Mouse (Mus musculus) telencephalon, adult 2 months (tissue): Measurements from ENCODE around the gene Acss2.
A peak's percentile ranks its signal among the peaks of the same experiment; 100 is the strongest.

Experiments
- DNase-seq: peaks from one replicate; pipeline ENCODE4 v3.0.0-alpha.2; 2011; ENCODE audit warnings: low read depth, low spot score

Acss2 gene

DNA sequence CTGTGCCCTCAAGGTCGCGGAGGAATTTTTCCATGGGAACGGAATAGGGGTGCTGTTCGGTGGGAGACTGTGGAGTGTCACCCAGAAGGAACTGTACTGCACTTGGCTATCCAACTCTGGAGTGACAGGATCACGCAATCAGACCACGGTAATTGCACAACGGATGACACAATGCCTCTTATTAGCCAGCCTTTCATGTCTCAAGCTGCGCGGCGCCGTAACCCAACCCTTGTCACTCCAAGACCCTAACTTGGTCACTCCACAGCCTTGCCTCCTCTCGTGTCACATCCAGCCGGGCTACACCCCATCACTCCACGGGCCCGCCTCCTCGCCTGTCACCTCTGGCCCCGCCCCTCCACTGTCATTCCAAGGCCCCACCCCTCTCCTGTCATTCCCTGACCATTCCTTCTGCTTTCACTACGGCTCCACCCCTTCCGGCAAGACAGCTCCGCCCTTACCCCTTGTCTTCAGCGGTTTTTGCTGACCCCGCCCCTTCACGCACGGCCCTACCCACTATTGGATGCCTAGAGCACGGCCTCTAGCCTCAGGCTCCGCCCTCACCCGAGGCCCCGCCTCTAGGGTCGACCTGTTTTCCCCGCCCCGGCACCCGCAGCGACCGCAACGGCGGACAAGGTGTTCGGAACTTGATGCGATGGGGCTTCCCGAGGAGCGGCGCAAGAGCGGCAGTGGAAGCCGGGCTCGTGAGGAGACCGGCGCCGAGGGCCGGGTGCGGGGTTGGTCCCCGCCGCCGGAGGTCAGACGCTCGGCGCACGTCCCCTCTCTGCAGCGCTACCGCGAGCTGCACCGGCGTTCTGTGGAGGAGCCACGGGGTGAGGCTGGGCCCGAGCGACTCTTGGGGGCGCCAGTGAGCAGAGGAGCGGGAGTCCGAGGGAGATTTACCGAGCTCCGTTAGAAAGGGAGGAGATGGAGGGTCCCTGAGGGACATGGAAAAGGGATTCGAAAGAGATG is at the start of gene Acss2, which contains the start of gene Ggt7:
Gene Acss2 (plus strand): TSS at position 494 of the 969 bp plus-strand sequence.
Gene Ggt7 (minus strand): TSS at position 783 of the 969 bp plus-strand sequence.
- DNase-seq: peak; percentile 98

DNA sequence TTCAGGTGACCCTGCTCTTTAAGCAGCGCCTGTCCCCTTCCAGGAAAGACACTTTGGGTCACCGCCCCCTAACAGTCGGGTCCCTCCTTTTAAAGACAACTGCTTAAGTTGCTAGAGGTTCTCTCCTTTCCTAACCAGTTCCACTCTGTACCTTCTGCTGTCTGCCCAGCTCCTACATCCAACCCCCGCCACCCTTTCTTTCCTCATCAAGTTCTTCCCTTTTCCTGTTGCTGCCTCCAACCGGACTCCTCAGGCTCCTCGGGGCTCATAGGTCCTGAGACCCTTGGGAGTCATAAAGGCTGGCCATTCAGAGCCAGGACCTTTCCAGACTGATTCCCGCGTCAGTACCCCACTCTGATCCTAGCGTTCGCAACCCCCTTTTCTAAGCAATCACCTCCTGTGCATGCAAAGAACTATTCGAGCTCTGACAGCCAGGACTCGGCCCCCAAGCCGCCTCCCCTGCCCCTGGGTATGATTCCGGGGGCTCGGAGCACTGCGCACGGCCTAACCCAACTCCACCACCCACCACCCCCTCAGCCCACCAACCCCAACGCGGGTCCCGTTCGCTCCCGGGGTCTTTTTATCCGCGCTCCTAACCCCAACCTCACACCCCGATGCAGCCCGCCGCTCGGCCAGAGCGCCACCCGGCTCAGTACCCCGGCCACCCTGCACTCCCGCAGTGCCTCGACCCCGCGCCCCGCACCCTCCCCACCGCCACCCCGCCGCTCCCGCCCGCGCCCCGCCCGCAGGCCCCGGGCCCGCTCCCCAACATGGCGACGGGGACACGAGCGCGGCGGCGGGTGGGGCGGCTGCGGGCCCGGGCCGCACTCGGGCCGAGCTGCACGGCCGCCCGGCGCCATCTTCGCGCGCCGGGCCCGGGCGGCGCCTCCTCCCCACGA is 44.8 kb upstream of the Acss2 start:
- DNase-seq: peak; percentile 27

DNA sequence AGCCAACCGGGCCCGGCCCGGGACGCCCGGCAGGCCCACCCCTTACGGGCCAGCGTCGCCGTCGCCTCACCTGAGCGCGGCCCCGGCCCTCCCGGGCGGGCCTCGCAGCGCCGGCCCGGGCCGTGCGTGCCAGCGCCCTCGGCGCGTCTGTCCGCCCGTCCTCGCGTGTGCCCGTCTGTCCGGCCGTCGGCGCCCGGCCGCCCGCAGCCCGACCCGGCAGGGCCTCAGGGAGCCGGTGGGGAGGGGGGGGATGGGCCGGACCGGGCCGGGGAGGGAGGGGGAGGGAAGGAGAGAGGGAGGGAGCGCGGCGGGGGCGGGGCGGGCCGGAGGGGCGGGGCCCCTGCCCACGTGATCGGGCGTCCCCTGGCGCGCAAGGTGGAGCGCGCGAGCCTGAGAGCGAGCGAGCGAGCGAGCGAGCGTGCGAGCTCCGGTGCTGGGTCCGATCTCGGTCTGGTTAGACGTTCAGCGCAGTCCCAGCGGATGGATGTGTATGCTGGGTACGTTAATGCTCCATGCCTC is 44.1 kb upstream of the Acss2 start, which contains the start of gene Ncoa6:
Gene Ncoa6 (minus strand): TSS at position 325 of the 519 bp plus-strand sequence.
- peak; percentile 49 for DNase-seq

DNA sequence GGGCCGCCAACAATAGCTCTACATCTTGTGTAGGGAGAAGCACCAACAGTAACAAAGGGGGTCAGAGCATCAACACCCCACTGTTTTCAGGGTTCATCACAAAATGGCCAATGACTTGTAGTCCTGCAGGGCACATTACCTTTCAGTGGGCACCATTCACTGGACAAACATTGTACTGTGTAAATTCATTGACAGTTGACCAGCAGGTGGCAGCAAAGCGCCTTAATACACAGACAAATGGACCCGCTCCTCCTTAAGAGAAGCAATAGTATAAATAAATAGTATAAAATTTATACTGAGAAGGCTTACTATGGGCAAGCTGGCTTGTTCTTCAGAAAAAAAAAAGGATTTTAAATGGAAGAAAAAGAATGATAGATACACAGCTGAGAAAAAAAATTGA is 35.7 kb upstream of the Acss2 start:
- DNase-seq: peak; percentile 38

DNA sequence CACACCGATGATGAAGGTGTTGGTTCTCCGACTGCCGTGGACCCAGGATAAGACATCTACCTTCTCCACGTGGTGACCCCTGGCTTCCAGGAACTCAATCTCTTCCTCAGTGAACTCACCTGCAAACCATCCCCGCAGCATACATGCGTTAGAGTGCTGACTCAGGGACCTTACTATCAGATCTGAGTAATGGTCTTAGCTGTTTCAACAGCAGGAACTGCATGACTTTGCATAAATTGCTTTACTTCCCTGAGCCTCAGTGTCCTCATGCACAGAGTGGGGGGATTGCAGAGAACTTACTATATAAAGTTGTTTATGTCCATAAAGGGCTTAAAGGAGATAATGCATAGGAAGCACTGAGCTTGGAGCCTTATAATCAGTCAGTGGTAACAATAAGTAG is 26.8 kb upstream of the Acss2 start:
- no peak for DNase-seq

DNA sequence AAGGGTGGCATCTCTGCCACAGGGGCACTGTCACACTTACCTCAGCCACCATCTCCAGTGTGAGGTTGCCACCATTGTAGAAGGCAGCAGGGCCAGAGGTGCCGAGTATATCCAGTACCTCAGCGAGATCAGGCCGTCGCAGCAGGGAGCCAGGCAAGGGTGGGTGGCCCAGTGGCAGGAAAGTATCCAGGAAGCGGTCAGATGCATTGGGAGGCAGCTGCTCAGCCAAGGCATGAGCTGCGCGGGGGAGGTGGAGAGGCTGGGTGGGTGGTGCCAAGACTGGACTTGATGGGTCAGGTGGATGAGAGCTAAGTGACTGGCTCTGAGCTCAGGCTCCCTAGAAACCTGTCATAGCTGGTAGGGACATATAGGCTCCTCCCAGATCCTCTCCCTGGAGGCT is 15.2 kb upstream of the Acss2 start:
- DNase-seq: no peak

DNA sequence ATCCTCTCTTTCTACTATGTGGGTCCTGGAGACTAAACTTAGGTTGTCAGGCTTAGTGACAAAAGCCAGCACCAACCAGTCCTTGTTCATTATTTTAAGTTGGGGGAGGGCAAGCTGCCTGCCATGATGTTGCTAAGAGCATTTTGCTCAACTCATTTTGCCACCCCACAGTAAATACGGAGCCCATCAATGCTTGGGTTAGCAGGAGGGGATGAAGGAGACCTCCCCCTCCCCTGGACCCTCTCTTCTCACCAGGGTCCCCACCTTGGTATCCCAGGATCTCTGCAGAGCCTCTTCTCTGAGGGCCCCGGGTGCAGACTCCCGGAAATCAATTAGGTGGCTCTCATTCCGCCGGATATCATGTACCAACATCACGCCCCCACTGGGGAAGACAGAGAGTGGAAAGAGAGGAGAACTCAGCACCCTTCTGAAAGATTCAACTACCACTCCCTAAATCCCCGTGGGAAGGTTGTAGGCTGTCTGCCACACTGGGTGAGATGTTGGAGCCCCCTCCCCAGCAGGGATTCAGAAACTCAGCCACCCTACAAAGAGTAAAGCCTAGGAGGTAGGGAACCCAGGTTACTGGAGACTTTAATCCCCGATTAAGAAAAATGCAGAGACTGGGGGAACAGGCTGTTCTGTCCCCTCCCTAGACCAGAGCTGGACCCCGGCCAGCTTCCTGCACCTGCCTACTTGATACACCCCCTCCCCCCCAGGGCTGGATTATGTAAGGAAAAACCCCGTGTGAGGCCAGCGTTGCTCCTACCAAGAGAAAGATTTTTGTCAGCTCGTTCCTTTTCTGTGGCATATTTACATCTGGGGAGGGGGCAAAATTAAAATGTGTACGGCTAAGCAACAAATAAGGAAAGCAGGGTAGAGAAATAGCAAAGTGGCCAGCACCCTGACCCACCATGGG is 13.1 kb upstream of the Acss2 start:
- DNase-seq: no peak

DNA sequence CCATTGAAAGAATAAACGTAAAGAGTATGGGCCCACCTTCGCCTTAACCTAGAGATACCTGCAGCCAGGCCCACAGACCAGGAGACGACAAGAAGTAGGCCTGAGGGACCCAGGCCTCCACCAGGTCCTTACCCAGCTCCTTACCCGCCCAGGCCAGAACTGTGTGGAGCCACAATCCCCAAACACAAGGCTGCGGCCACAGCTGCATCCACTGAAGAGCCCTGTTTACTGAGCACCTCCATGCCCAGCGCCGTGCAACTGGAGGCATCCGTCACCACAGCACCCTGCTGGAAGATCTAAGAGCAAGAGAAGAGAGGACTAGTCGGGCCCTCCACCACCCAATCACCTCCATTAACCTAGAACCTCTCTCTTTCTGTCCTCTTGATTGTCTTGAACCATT is 11.9 kb upstream of the Acss2 start:
- DNase-seq: no peak

DNA sequence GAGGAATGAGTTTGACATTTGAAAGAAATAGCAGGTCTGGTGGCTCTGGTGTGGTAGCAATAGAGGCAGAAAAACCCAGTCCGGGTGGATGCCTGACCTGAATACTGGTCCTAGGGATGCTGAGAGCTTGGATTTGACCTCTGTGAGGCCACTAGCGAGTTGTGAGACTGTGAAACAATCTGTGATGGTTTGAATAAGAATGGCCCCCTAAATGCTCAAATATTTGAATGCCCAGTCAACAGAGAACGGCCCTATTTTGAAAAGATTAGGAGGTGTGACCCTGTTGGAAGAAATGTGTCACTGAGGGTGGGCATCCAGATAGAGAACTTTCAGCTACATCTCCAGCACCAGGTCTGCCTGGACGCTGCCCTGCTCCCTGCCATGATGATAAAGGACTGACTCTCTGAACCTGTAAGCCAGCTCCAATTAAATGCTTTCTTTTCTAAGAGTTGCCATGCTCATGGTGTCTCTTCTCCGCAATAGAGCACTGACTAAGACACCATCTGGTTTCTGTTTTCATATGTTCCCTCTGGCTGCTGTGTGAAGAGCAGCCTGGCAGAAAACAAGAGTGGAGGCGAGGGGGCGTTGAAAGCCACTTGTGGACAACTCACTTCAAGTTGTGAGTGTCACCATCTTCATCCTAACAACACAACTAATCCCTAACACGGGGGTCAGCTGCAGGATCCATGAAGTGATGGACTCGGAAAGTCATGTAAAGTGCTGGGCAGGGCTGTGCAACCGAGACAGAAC is 9.9 kb upstream of the Acss2 start:
- DNase-seq: peak; percentile 83

DNA sequence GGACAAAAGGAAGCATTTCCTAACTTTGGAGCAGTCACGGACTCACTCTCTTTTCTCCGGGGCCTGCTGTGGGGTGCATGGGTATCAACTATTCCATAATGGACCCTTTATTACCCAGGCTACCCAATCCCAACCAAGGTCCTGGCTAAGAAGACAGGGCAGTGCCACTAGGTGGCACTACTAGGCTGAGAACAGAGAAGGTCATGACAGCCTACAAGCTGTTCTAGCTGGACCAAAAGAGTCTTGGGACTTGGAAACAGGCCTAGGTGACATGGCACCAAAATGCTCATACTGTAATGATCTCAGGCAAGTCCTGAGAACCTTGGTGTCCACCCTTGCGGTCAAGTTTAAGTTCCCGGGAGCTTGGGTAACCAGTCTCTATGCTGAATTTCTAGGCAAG is 5.3 kb upstream of the Acss2 start:
- no peak for DNase-seq

DNA sequence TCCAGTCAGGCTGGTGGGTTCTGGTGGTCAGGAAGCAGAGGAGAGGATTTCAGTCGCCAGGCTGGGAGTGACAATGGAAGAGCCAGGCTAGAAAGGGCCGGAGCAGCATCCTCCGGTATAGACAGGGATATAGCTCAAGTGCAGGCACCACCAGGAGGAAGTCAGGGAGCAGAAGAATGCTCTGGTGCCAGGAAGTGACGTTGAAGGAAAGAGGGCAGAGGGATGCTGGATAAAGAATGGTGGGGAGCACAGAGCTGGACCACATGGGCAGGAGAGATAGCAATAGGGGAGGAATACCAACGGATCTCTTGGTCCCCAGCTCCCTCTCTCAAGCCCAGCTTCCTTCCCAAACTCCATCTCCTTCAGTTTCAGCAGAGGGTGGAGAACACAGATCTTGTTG is 4.2 kb upstream of the Acss2 start:
- DNase-seq: no peak

DNA sequence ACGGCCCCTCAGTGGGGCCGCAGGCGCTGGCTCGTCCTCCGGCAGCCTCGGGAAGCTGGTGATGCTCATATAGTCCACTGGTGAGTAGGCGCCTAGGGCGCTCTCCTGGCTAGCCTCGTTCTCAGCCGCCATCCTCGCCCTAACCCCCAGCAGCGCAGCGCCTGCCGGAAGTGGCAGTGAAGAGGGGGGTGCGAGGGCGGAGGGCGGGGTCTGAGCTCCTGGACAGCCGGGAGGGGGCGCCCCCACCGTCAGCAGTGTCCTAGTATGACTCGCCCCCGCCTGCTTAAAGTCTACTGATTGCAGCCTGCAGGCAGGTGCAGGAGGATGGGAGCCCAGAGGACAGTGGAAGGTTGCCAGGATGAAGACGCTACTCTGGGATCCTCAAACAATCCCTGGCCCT is 3.1 kb upstream of the Acss2 start:
- peak; percentile 83 for DNase-seq

DNA sequence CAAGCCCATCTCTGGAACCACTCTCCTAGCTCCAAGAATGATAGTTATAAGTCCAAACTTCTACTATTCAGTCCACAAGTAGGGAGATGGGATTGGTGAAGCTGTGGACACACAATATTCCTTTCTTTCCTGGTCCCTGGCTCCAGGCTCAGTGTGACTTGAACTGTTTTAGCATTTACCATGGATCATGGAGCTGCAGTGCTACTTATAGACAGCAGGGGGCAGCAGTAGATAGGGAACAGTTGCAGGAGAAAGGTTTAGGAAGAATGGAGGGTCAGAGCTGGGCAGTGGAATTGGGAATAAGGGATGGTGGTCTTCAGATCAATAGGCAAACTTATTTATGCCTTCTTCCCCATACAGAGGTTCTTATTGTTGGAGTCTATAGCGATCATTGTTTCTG is 1.8 kb upstream of the Acss2 start:
- DNase-seq: no peak

DNA sequence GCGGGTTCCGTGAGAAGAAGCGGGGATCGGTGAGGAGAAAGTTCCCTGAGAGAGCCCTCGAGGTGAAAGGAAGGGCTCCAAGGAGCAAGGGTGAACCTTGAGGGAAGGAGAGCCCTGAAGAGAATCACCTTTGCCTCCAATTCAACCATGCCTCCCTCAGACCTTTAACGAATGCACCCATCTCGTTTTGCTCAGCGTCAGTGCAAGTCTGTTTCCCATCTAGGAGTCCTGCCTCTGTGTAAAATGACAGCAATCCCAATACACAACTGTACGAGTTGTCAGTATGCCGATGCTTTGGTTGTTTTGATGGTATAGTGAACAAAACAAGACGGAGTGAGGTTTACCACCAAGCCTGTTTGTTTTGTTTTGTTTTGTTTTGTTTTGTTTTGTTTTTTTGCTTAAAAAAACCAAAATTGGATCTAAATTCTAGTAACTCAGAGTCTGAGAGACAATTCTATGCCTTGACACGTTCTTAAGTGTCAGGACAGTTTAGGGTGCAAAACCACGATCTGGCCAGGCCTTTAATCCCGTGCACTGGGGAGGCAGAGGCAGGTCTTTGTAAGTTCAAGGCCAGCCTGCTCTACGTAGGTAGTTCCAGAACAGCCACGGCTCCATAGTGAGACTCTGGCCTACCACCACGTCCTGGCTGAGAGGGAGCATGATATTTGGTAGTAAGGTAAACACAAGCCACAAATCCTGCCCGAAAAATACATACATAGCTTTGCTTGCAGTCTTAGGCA is 953 bp downstream of the Acss2 start:
- no peak for DNase-seq

DNA sequence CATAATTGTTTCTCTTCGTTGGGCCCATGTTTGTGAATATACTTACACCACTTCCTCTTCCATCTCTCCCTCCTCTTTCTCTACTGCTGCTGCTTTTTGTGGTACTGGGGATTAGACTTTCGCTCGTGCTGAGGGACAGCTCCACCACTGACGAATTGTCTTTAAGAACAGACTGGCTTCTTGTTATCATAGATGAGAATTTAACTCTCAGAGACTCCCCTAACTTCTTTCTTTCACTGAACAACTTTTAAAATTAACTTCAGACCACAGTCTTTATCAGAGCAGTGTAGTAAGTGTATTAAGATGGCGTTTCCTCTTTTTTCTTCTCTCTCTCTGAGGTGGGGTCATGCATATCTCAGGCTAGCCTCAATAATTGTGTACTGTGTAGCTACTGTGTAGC is 6.0 kb downstream of the Acss2 start:
- DNase-seq: no peak

DNA sequence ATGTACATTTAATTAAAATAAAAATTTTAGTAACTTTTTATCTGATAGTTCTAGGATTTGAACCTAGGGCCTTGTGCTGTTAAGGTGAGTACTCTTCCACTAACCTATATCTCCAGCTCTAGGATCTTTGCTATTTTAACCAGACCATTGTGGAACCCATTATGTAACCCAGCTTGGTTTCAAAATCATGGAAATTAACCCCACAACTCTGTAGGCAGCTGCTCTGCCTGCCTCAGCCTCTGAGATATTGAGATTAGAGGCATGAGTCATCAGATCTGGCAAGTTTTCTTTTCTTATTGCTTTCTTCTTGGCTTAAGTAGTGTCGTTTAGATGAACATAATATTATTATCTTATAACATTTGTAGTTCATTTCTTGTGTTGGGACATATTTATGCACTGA is 6.6 kb downstream of the Acss2 start:
- DNase-seq: no peak

DNA sequence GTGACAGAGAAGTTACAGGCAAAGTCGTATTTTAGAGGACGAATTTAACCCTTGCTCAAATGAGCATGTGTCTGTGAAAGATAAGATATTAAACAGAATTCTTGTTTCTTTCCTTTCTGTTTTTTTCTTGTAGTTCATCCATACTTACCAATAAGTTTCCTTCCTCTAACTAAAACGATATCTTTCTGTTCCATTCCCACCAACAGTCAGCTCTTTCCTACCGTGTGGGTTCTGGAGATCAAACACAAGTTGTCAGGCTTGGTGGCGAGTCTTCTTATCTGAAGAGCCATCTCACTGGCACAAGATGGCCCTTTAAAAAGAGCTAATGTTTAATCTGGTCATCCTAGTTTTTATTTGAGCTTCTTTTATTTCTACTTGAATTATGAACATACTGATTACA is 9.6 kb downstream of the Acss2 start:
- DNase-seq: no peak

DNA sequence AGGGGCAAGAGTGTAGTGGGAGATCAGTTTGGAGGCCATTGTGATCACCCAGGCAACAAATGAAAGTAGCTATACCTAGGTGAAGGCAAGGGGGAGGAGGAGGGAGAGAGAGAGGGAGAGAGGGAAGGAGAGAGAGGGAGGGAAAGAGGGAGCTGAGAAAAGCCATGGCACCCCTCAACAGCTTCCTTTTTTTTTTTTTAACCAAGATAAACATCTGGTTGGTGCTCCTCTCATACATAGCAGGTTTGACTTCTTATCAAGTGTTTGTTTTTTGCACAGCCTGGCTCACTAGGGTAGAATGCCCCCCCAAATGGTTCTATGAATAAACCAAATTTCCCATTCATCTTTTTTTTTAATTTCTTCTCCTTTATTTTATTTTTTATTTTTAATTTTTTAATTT is 18.5 kb downstream of the Acss2 start:
- DNase-seq: no peak

DNA sequence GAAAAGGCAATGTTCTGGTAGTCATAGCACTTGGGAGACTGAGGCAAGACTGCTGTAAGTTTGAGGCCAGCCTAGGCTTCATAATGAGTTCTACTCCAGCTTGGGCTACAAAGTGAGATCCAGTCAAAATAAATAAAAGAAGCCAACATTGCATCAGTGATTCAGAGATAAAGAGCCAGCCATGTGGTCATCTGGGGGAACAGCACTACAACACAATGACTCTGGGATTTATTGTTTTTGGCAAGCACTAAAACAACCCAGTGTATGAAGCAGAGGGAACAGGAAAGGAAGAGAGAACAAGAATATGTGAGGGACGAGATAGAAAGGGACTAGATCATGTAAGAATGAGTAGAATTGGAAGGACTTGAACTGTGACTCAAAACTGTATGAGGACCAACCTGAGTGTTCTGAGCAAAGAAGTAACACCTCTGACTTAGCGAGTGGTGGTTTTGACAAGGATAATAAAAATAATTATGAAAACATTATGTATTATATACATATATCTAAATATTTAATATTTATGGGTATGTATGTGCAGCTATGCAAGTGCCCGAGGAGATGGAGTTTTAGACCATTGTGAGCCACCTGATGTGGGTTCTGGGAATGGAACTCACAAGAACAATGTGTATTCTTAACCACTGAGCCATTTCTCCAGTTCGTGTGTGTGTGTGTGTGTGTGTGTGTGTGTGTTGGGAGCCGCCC is 20.2 kb downstream of the Acss2 start:
- no peak for DNase-seq
